9 mouse cellular contexts compared by ENCODE assay signal in the genomic region with DNA sequence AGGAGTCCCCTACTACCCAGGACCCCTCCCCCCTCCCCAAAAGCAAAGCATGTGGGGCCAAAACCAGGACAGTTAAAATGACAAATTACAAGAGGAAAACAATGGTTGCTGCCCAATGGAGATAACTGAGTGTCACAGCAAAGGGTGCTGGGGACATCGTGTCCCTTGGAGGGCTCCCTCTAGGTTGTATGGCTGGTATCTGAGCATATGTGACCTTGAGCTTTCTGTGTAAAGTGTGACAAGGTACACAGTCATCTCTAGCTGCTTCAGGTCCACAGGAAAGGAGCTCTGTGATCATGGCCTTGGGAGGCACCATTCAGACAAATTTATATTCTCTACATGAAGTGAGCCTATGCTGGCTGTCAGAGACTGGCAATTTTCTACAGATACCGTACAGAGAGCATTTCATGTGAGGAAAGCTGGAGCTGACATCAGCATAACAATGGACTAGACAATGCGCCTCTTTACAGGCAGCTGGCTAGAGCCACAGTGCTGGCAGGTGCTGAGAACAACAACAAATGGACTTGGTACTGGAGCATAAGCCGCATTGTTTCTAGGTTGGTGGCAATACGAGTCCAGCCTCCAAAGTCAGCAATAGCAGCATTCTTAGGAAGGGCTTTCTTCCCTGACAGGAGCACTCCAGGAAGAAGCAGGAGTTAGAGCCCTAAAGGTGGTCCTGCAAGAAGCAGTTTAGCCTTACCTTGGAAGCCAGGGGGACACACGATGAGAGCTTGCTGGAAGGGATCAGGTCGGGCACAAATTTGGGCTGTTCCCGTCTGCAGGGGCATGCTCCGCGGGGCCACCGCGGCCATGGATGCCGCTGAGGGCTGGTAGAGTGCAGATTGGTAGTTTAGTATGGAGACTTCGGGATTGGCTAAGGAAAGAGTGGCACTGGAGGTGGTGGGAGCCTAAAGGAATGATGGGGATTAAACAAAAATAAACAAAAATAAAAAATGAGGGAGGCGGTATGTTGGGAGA.
DNase-seq lines count a peak whose midpoint lies in the region; ATAC-seq lines count a peak whose summit lies in the region.
"Had no signal": no experiment of that assay in that cellular context is flagged by ENCODE, and none has a peak within 500 bp of the region (broad histone marks: within the 10 kb centered on the region; RNA-seq: fewer than 3 reads in every experiment).

No protein-coding gene starts in this region.

- peak overlapping the region; percentile 85 for H3K27ac ChIP-seq in forebrain, embryonic 13.5 days

- no peak overlapping the region for H3K4me2 ChIP-seq in forebrain, embryonic 13.5 days
- H3K4me2 ChIP-seq: lung, embryonic 14.5 days had no signal

- WGBS in forebrain, embryonic 13.5 days = 73% methylated on average over 15 of the region's 15 CpGs

- no peak overlapping the region for H3K4me3 ChIP-seq in forebrain, embryonic 13.5 days

- H3K9ac ChIP-seq in forebrain, embryonic 13.5 days = no peak overlapping the region
- H3K9ac ChIP-seq: lung, embryonic 14.5 days had no signal

- H3K27me3 ChIP-seq in forebrain, embryonic 13.5 days = no peaks in the 10 kb centered on the region

- peak; percentile 80 for ATAC-seq in forebrain, embryonic 13.5 days

- peak; percentile 71 for DNase-seq in retina, postnatal 1 day
- DNase-seq in retina, embryonic 14.5 days (ENCODE audit: low spot score) = no peak
- peak; percentile 91 for DNase-seq in layer of hippocampus, adult 9-11 months
- no peak for DNase-seq in embryo, embryonic 9.5 days (ENCODE audit: extremely low spot score)
- no peak for DNase-seq in adrenal gland, postnatal 36 days
- DNase-seq in gastrocnemius, postnatal 25 days = no peak
- DNase-seq: lung, embryonic 14.5 days; spleen, adult 18-20 months had no signal

- H3K9me3 ChIP-seq in forebrain, embryonic 13.5 days (replicated peaks) = no peaks in the 10 kb centered on the region

- H3K4me1 ChIP-seq in forebrain, embryonic 13.5 days = peaks cover 12% of the 10 kb centered on the region

- H3K36me3 ChIP-seq in forebrain, embryonic 13.5 days (ENCODE audit: poor library complexity, severe bottlenecking) = peaks cover 67% of the 10 kb centered on the region

Comparison
In these comparisons a context has a peak if more than half of its experiments do, and no peak if none do; other contexts are left out.
1. DNase-seq: peak in retina, postnatal 1 day (single experiment) and layer of hippocampus, adult 9-11 months (single experiment); none in retina, embryonic 14.5 days (single experiment), embryo, embryonic 9.5 days (single experiment), adrenal gland, postnatal 36 days (0 of 2) and gastrocnemius, postnatal 25 days (single experiment).